Mouse (Mus musculus): ENCODE results near the gene Phex.

The Phex gene

GRCm38 (mm10) chrX:157415212-157415611 lies at the start of gene Phex:
Gene Phex (minus strand): TSS chrX:157415312.
- DNase-seq (ENCODE audit: low read depth, low spot score), result no peak

- no peak for DNase-seq (ENCODE audit: low read depth, low spot score)
Measured at GRCm38 (mm10) chrX:157462716-157463115, 47.6 kb upstream of the Phex start.

- no peak for DNase-seq (ENCODE audit: low read depth, low spot score)
Measured at GRCm38 (mm10) chrX:157454430-157454829, 39.3 kb upstream of the Phex start.

- DNase-seq (ENCODE audit: low read depth, low spot score), result no peak
Measured at GRCm38 (mm10) chrX:157449000-157449399, 33.9 kb upstream of the Phex start.

- DNase-seq (ENCODE audit: low read depth, low spot score), result no peak
Measured at GRCm38 (mm10) chrX:157447431-157447830, 32.3 kb upstream of the Phex start.

DNA sequence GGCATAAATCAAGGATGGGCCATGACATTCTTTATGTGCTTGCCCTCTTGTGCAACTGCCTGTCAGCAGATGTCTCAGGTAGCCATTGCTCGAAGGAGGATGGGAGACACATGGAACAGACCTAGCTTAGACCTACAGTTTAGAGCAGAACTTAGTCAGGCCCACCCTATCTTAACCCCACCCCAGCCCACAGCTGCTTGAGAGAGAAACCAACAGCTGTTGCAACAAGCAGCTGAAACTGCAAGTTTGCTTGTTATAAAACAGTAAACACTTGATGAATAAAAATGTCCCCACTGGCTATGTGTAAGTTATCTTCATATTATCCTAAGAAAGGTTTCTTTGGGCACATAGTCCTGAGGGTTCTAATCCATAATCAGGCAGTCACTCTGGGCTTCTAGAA lies 19.7 kb upstream of the Phex start:
- no peak for DNase-seq (ENCODE audit: low read depth, low spot score)

DNA sequence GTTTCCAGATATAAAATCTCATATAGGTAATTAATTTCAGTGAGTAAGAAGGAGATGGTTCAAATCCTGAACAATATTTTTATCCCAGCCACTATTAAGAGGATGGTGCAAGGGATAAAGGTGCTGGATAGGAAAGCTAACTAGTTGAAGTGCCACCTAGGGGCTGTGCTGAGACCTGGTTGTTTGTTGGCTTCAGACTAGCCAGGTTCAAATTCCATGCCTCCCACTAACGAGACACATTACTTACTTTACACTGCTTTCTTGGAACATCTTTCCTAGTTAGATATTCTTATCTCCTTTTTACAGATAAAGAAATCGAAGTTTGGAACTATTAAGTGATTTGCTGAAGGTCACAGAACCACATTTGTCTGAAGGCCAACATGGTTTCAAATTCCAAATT lies 4.3 kb upstream of the Phex start:
- no peak for DNase-seq (ENCODE audit: low read depth, low spot score)

DNA sequence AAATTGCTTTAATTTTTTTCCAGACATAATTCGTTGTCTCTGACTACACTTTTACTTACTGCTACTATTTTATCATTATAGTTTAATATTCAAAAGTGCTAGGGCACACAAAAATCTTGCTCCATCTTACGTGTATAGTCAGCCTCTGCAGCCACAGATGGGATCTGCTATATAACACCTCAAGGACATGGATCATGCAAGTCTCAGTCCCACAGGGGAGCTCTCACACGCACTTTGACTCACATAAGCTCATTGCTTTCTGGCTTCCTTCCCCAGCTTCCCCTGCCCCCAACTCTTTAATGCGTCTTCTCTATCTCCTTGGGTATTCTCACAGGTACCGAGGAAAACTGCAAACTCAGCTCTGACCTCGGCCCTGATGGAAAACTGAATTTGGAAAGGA lies 10.2 kb downstream of the Phex start:
- DNase-seq (ENCODE audit: low read depth, low spot score), result no peak

- no peak for DNase-seq (ENCODE audit: low read depth, low spot score)
Measured at GRCm38 (mm10) chrX:157391241-157391640, 23.9 kb downstream of the Phex start.

DNA sequence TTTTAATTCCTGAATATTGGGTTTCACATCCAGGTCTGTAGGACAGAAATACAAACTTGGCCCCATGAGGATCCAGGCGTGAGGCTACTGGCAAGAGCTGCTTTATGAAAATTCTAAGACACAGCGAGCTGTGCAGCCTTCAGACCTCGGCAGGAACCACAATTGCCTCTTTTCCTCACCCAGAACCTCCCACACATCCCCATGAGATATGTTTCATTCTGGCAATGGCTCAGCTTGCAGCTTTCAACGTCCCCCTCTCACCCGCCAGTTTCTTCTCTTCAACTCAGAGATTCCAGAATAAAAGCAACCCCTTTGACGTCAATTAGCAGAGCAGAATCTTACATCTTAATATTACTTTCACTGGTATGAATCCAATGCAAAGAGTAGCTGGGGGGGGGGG lies 25.0 kb downstream of the Phex start:
- no peak for DNase-seq (ENCODE audit: low read depth, low spot score)

- no peak for DNase-seq (ENCODE audit: low read depth, low spot score)
Measured at GRCm38 (mm10) chrX:157388419-157388818, 26.7 kb downstream of the Phex start.

GRCm38 (mm10) chrX:157387025-157387424 lies 28.1 kb downstream of the Phex start:
- no peak for DNase-seq (ENCODE audit: low read depth, low spot score)

GRCm38 (mm10) chrX:157378822-157379221 lies 36.3 kb downstream of the Phex start:
- no peak for DNase-seq (ENCODE audit: low read depth, low spot score)

GRCm38 (mm10) chrX:157377456-157377855 lies 37.7 kb downstream of the Phex start:
- no peak for DNase-seq (ENCODE audit: low read depth, low spot score)

- no peak for DNase-seq (ENCODE audit: low read depth, low spot score)
Measured at GRCm38 (mm10) chrX:157373873-157374272, 41.2 kb downstream of the Phex start.

GRCm38 (mm10) chrX:157369166-157369565 lies 45.9 kb downstream of the Phex start:
- no peak for DNase-seq (ENCODE audit: low read depth, low spot score)

- no peak for DNase-seq (ENCODE audit: low read depth, low spot score)
Measured at GRCm38 (mm10) chrX:157355521-157355920, 59.6 kb downstream of the Phex start.

DNA sequence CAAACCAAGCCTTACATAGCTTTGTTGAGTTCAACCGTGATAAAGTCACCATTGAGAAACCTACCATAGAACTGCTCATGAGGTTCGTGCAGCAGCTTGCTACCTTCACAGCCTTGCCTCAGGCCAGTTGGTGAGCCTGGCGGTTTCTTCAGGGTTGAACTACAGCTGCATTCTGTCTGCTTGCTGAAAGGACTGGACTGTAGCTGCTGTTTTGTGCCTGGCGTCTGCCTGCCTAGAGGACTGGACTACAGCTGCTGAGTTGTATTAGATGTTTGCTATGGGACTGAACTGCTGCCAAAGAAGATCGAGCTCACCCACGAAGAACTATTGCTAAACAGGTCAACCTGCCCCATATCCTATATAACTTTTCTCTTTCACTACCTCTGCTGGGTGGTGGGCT lies 68.9 kb downstream of the Phex start:
- no peak for DNase-seq (ENCODE audit: low read depth, low spot score)

DNA sequence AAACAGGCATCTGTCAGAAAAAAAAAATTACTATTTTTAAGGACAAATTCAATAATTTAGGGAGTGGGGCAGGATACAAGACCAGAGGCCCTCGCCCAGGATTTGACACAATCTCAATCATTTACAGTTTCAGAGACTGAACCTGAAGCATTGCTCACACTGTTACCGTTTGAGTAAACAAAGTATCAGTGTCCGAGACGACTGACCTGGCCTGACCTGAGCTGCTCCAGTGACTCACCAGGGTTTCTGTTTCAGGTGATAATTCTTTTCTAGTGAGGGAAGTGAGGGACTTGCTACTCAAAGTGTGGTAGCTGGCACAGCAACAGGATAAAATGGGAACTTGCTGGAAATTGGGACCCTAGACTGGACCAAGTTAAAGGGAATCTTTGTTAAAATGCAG lies 80.4 kb downstream of the Phex start:
- DNase-seq (ENCODE audit: low read depth, low spot score), result no peak

DNA sequence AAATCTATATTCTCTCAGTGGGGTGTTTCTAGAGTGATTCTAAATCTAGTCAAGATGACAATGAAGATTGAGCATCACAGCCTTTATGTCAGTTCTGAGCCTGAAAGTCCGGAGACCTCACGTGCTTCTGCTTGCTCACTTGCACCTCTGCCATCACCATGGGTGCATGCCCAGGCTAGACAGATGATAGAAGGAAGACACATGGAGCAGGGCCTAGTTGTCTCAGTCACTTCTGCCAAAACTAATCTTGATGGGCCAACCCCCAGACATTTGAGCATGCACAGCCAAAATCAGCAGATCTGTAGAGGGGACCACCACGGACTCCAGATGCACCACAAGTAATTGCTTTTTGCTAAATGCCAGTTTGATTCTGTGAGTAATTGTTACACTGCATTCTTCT lies 85.3 kb downstream of the Phex start:
- DNase-seq (ENCODE audit: low read depth, low spot score), result no peak

- no peak for DNase-seq (ENCODE audit: low read depth, low spot score)
Measured at GRCm38 (mm10) chrX:157328396-157328795, 86.7 kb downstream of the Phex start.

GRCm38 (mm10) chrX:157327756-157328155 lies 87.4 kb downstream of the Phex start:
- DNase-seq (ENCODE audit: low read depth, low spot score), result no peak

GRCm38 (mm10) chrX:157324396-157324795 lies 90.7 kb downstream of the Phex start:
- no peak for DNase-seq (ENCODE audit: low read depth, low spot score)

- no peak for DNase-seq (ENCODE audit: low read depth, low spot score)
Measured at GRCm38 (mm10) chrX:157310331-157310730, 104.8 kb downstream of the Phex start.

DNA sequence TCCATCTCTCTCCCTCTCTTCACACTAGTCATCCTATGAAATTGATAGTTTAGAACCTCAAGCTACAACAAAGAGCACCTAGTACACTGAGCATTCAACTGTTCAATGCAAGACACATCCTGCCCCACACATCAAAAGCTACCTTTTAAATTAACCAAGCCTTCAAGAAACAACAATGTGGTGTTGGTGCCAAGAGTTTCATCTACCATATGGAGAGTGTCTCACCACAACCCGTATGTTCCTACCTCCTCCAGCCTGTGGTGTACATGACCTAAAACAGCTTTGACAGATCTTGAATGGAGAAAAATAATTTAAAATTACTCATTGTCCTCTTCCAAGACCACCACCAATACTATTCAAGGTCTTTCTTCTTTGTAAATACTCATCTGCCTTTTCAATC lies 106.9 kb downstream of the Phex start:
- DNase-seq (ENCODE audit: low read depth, low spot score), result no peak

Data from retina, adult 2 months (tissue).